Mouse (Mus musculus) adrenal gland (tissue): ENCODE measurements around the gene Clca3b.
"Not testable (repeated sequence)": the region's sequence is repeated elsewhere in the genome, so short reads cannot be mapped to it uniquely, and the experiment has no call there.

ENCODE experiments used
- intact Hi-C: fragments of 180-260 bp; cut with DNase I; formaldehyde crosslinking; loops from one replicate; pipeline ENCODE4 v1.15.1; 2025
- long read RNA-seq, 2 experiments: library from polyadenylated mRNA; unstranded; transcript quantifications; one replicate each; pipeline ENCODE4 v2.0.0; 2020; ENCODE audit warnings: borderline replicate concordance in 1 of 2; ENCODE audit not compliant: insufficient replicate concordance in 1 of 2

Gene Clca3b
- long read RNA-seq, experiment 1 = 0 reads
- long read RNA-seq, experiment 2 = 0 reads

- intact Hi-C loops = not testable (repeated sequence)
Measured at GRCm38 (mm10) chr3:144849014-144849556, at the start of gene Clca3b. Gene Clca3b, minus strand, starts transcription at chr3:144849357.

DNA sequence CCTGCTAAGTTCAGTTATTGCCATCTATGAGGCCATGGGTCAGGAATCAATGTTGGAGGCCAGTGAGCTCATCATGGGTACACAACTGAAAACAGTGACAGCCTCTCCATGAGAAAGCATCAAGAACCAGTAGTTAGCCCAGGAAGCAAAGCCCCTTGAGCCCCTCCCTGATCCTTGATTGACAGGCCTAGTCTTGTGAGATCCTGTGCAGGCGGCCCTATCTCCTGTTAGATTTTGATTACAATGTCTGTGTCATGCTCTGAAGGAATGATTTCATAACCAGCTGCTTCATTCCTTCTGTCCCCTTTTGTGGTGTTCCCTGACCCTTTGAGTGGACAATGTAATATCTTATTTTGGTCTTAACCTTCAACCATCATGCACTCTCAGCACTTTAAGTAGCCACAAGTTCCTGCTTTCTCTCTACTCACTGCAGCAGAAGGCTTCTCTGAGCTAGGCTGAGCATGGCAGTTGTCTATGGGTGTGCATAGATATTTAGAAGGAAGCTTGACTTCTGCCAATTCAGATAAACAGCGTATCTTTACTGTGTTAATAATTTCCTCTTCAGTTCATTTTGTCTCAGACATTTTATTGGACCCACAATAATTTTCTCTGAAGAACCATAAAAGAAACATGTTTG lies 48.0 kb upstream of the Clca3b start:
- intact Hi-C loops = no loop called here

GRCm38 (mm10) chr3:144890246-144890758 lies 41.1 kb upstream of the Clca3b start:
- intact Hi-C loops = no loop called here

GRCm38 (mm10) chr3:144886957-144887356 lies 37.8 kb upstream of the Clca3b start:
- intact Hi-C loops = no loop called here

GRCm38 (mm10) chr3:144872012-144872411 lies 22.9 kb upstream of the Clca3b start:
- intact Hi-C loops = not testable (repeated sequence)

DNA sequence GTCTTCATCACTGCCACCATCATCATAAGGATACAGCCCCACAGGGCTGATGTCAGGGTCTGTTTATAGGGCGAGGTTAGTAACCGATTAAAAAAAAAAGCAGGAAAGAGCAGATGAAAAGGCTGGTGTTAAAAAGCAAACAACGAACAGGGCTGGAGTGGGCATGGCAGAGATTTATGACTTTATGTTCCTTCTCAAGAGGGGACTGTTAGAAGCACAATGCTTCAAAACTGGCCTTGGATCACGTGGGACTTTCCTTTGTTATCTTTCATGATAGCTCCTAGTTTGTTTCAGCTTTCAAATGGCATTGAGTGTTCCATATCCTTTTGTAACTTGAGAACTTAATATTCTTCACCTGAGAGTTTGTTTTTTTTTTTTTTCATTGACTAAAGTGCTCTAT lies 427 bp upstream of the Clca3b start:
- intact Hi-C loops = no loop called here

DNA sequence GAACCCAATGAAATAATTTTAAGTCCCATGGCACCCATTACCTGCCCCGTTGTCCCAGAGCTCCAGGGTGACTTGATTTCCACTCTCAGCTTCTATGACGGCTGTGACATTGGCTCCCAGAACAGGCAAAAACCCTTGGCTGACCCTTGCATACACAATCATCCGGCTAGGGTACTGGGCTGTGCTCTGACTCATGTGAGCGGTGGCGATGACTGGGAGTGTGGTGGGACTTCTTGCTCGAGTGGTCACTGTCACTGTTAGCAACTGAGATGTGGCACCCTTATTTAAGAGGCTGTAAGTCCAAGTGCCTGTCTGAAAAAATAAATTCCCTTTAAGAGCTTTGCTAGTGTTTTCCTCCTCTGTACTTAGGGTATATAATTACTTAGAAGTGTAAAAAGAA lies 21.9 kb downstream of the Clca3b start:
- intact Hi-C loops = loop anchor here (10.0 kb wide), 2 partner anchors 178 to 308 kb away; no protein-coding TSS in a partner anchor

DNA sequence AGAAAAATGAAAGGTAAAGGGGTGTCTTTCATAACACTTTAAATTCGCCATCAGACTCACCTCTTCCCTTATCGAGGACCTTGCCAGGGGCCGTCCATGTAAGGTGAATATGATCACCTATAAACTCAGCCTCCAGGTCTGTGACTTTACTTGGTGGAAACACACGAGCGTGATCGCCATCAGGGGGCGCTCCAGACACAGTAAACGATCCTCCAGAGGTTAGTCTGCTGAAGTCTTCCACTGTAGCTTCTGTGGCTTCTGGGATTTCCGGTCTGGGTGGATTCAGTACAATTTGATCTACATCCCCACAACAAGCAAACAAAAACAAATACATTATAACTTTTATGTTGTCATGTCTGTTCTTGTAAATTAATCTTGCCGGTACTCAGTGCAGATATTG lies 24.0 kb downstream of the Clca3b start:
- intact Hi-C loops = loop anchor here (10.0 kb wide), 2 partner anchors 180 to 310 kb away; no protein-coding TSS in a partner anchor

GRCm38 (mm10) chr3:144823331-144823730 lies 25.8 kb downstream of the Clca3b start:
- intact Hi-C loops = loop anchor here (10.0 kb wide), 2 partner anchors 181 to 311 kb away; no protein-coding TSS in a partner anchor

DNA sequence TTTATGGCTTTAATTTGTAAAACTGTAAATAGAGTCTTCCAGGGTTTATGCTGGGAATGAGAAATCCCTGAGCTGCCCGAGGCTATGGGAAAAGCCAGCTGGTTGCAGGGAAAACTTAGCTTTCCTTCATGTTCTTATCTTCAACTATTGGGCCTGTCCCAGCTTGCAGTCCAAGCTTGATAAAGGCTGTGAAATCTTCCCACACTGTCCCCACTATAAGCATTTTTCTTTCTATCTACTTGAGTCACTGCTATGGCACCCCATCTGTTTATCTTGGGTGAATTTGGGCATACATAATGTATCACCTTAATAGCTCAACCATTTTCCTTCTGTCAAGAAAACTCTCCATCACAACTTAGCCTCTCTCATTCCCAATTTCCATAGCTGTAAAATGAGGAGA lies 28.5 kb downstream of the Clca3b start:
- intact Hi-C loops = loop anchor here (10.0 kb wide), 2 partner anchors 184 to 314 kb away; no protein-coding TSS in a partner anchor

DNA sequence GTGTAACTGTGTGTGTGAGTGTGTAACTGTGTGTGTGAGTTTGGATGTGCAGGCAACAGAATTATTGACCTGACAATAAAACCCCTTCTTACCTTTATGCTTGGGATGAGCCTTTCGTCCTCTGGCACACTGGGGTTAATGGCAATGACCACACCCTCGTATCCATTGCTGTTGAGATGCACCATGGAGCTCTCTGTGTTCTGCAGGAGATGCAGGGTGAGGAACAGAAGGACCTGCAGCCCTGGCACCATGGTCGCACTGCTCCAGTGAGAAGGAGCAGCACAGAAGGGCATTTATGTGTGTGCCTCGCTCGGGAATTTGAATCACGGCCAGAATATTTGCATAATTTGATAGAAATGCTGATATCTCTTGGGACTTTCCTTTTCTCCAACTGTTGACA lies 29.9 kb downstream of the Clca3b start, which contains the start of gene Clca3a2:
Gene Clca3a2, minus strand, starts transcription at position 276 of the 400 bp plus-strand sequence.
- intact Hi-C loops = not testable (repeated sequence)

- intact Hi-C loops = not testable (repeated sequence)
Measured at GRCm38 (mm10) chr3:144813336-144813735, 35.8 kb downstream of the Clca3b start.

DNA sequence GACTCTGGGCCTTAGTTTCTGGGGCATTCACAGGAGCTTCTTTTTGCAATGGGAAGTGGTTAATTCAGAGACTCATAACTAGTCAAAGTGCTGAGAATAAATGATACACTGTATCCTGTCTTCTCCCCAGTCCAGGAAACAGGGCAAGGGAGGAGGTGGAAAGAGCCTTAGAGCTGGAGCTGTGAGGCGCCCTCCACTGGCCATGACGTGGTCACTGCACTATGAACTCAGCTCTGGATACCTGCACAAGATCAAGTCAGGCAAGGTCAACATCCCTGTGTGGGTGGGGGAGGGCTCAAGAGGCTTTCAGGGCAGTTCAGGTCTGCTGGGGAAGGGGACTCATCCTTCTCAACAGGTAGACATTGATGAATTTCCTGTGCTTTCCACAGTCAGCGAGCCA lies 37.3 kb downstream of the Clca3b start:
- intact Hi-C loops = no loop called here

- intact Hi-C loops = not testable (repeated sequence)
Measured at GRCm38 (mm10) chr3:144808153-144808925, 40.8 kb downstream of the Clca3b start.

DNA sequence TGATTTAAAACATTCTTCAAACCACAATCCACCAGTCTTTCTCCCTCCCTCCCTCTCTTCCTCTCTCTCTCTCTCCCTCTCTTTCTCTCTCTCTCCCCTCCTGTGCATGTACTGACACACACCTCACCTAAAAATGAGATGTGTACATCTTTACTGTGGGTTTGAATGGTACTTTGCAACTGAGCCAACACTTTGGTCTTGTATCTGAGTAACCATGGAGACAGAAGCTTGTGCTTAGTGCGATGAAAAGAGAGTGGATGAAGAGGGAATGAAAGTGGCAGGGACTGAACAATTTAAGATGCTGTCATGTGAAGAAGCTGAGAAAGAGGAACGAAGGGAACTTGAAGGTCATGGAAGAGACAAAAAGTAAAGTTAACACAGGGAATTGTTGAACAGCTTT lies 42.5 kb downstream of the Clca3b start:
- intact Hi-C loops = not testable (repeated sequence)

GRCm38 (mm10) chr3:144801861-144802260 lies 47.3 kb downstream of the Clca3b start:
- intact Hi-C loops = no loop called here

- intact Hi-C loops = no loop called here
Measured at GRCm38 (mm10) chr3:144785181-144786148, 63.7 kb downstream of the Clca3b start.
